Mouse (Mus musculus) spleen, adult 2 months (tissue): ENCODE data around the gene Rab25.

Source experiments
- CTCF ChIP-seq: fragments of 200-500 bp; IDR thresholded peaks from 2 replicates; pipeline ENCODE4 v1.5.1; 2011; ENCODE audit warnings: mild to moderate bottlenecking, inconsistent platforms; ENCODE audit not compliant: insufficient read depth, insufficient read length, insufficient replicate concordance; ENCODE audit errors: extremely low read depth
- POLR2A ChIP-seq: fragments of 200-500 bp; IDR thresholded peaks from 2 replicates; pipeline ENCODE4 v1.6.1; 2011; ENCODE audit warnings: low read depth, low read length, inconsistent platforms

GRCm38 (mm10) chr3:88544955-88545591, 3.0 kb downstream of the Rab25 start:
- TF ChIP-seq CTCF (no peak), POLR2A (no peak)
